Mouse (Mus musculus) liver, postnatal 0 days (tissue): ENCODE results near the gene Pld6. TPM values are rescaled to one million over a fixed set of nuclear protein-coding genes. Genes with fewer than 3 reads are reported as not detected.

Source experiments
- ATAC-seq: fragments of 200-750 bp; cut with Nextera tagmentation; 2 replicates; pipeline ENCODE4 v1.8.0; 2017; ENCODE audit warnings: mild to moderate bottlenecking, moderate library complexity
- DNase-seq: peaks from one replicate; pipeline ENCODE4 v3.0.0-alpha.2; 2016
- H3K27ac ChIP-seq: fragments of 300-500 bp; sonication (generic); 2 replicates; pipeline ENCODE4 v1.5.1; 2014; ENCODE audit warnings: antibody characterized with exemption, moderate library complexity, mild to moderate bottlenecking, low read depth
- H3K27me3 ChIP-seq: fragments of 300-500 bp; sonication (generic); 2 replicates; pipeline ENCODE4 v1.6.1; 2014; ENCODE audit warnings: low read length, control low read depth, mixed read lengths; ENCODE audit not compliant: insufficient read depth
- H3K36me3 ChIP-seq: fragments of 300-500 bp; sonication (generic); replicated peaks from 2 replicates; pipeline ENCODE4 v1.6.1; 2014; ENCODE audit warnings: mild to moderate bottlenecking, control low read depth, low read length, moderate library complexity, mixed read lengths; ENCODE audit not compliant: insufficient read depth
- H3K4me1 ChIP-seq: fragments of 300-500 bp; sonication (generic); 2 replicates; pipeline ENCODE4 v1.6.1; 2014; ENCODE audit warnings: antibody characterized with exemption, mild to moderate bottlenecking, control low read depth; ENCODE audit not compliant: insufficient read depth
- H3K4me2 ChIP-seq: fragments of 300-500 bp; sonication (generic); 2 replicates; pipeline ENCODE4 v1.6.1; 2014; ENCODE audit warnings: low read depth, mild to moderate bottlenecking, low read length, moderate library complexity, mixed read lengths
- H3K4me3 ChIP-seq: fragments of 300-500 bp; sonication (generic); 2 replicates; pipeline ENCODE4 v1.5.1; 2014; ENCODE audit warnings: low read depth, low read length
- H3K9ac ChIP-seq: fragments of 300-500 bp; sonication (generic); replicated peaks from 2 replicates; pipeline ENCODE4 v1.6.1; 2014; ENCODE audit warnings: mild to moderate bottlenecking, moderate library complexity
- H3K9me3 ChIP-seq: fragments of 300-500 bp; sonication (generic); 2 replicates; pipeline ENCODE4 v1.6.1; 2016; ENCODE audit warnings: mild to moderate bottlenecking, control low read depth, low read length, mixed read lengths
- CTCF ChIP-seq: sonication (generic); IDR thresholded peaks from 2 replicates; pipeline ENCODE4 v1.5.1; 2016; ENCODE audit warnings: antibody characterized with exemption, low read depth
- EP300 ChIP-seq: IDR thresholded peaks from 2 replicates; pipeline ENCODE4 v1.6.1; 2016; ENCODE audit warnings: antibody characterized with exemption, low read depth, mild to moderate bottlenecking
- WGBS: fragments of 180-500 bp; shearing (Covaris S2); extraction: QIAGEN DNeasy Blood & Tissue Kit; methylation state at CpG from one replicate; pipeline ENCODE4 v1.1.7; 2014; ENCODE audit not compliant: insufficient replicate concordance; 5-methylcytosine and 5-hydroxymethylcytosine counted together
- polyA plus RNA-seq: library from polyadenylated mRNA; unstranded; fragments of >200 nt; fragmentation: Nextera tagmentation; extraction: Ambion mirVana; gene quantifications from 2 replicates; pipeline ENCODE4 v1.2.1, GENCODE M21; 2015

The Pld6 gene
- polyA plus RNA-seq, 1 experiment from 2014 or later: 1.7 TPM

DNA sequence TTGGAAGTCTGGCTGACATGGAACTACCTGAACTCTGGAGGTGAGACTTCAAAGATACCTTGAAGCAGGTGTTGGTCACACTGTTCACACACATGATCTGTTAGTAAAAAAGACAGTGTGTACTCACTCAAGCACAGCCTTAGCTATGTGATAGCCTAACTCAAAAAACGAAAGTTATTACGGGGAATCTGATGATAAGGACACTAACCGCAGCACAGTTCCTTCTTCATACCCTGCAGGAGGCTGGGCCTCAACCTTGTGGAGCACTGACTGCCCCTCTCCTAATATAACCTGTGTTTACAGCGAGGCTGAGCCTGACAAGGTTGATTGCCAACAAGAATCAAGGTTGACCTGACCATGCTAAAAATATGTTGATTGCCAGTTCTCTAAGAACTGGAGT lies 12.9 kb downstream of the Pld6 start:
- TF ChIP-seq EP300 (peak; percentile 38; the same call in 1 of the 2 replicates), CTCF (no peak)
- no peak overlapping the region for H3K4me2 ChIP-seq
- WGBS: 56% methylated on average over 4 of the region's 4 CpGs
- DNase-seq: no peak
- H3K36me3 ChIP-seq: peaks cover 26% of the 10 kb centered on the region
- H3K4me1 ChIP-seq: no peaks in the 10 kb centered on the region
- no peaks in the 10 kb centered on the region for H3K9me3 ChIP-seq
- no peak overlapping the region for H3K4me3 ChIP-seq
- ATAC-seq: peak; percentile 35
- H3K27me3 ChIP-seq: no peaks in the 10 kb centered on the region
- no peak overlapping the region for H3K27ac ChIP-seq
- H3K9ac ChIP-seq: no peak overlapping the region

DNA sequence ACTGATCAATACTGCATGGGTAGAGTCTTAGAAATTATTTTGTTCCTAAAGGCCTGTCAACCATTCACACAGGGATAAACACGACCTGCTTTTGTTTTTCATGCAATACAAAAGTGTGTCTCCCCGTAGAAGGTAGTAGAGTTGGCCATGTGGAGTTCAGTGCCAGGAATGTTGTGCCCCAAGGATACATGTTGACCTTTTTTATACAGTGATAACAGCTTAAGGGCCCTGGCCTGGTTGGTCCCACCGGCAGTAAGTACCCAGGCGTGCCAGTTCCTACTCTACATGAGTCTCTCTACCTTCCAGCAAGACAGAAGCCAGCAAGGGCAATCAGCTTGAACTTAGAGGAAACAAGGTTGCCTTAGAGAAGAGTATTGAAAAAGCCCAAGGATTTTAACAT lies 14.5 kb downstream of the Pld6 start:
- Histone ChIP-seq H3K9ac (no peak overlapping the region), H3K9me3 (no peaks in the 10 kb centered on the region), H3K27ac (no peak overlapping the region), H3K27me3 (no peaks in the 10 kb centered on the region), H3K4me2 (no peak overlapping the region), H3K36me3 (peaks cover 31% of the 10 kb centered on the region), H3K4me3 (no peak overlapping the region), H3K4me1 (no peaks in the 10 kb centered on the region)
- ATAC-seq (no peak), DNase-seq (no peak)
- no peak for TF ChIP-seq CTCF
- WGBS: 84% methylated on average over 4 of the region's 4 CpGs

DNA sequence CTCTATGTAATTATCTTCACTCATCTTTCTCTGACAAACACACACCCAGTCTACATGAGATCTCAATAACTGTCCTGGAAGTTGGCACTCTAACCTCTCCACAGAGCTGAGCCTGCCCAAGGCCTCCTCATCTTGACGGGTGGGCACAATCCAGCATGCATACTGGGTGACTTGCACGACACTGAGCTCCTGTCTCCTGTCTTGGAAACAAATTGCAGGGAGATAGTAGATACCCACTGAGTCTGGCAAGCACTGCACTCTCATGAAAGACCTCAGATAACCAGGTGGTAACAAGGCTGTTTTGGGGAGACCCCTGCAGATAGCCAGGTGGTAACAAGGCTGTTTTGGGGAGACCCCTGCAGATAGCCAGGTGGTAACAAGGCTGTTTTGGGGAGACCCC lies 15.2 kb downstream of the Pld6 start:
- no peak overlapping the region for H3K4me2 ChIP-seq
- WGBS: 68% methylated on average over 2 of the region's 2 CpGs
- TF ChIP-seq CTCF (no peak), EP300 (no peak)
- no peak overlapping the region for H3K9ac ChIP-seq
- H3K4me1 ChIP-seq: no peaks in the 10 kb centered on the region
- H3K36me3 ChIP-seq: peaks cover 37% of the 10 kb centered on the region
- H3K27me3 ChIP-seq: no peaks in the 10 kb centered on the region
- no peaks in the 10 kb centered on the region for H3K9me3 ChIP-seq
- H3K4me3 ChIP-seq: no peak overlapping the region
- H3K27ac ChIP-seq: no peak overlapping the region
- DNase-seq (no peak), ATAC-seq (no peak)

DNA sequence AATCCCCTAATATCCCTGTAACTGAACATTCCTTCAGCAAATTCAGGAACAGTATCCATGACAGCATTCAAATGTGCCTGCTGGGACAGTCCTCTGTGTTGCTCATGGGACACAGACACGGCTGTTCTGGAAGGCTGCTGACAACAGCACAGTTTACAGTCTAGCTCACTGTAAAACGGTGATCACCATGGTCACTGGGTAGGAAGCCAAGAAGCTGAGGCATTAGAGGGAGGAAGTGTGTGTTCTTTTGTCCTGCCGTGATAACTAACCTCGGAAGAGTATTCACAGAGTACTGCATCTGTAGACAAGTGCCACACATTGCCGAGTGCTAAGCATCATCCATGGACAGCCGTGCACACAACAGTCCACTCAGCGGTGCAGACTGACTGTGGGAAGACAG lies 16.7 kb downstream of the Pld6 start:
- no peaks in the 10 kb centered on the region for H3K4me1 ChIP-seq
- no peaks in the 10 kb centered on the region for H3K27me3 ChIP-seq
- peak; percentile 36; the same call in 1 of the 2 replicates for ATAC-seq
- H3K4me2 ChIP-seq: no peak overlapping the region
- no peak for DNase-seq
- H3K9ac ChIP-seq: no peak overlapping the region
- H3K9me3 ChIP-seq: no peaks in the 10 kb centered on the region
- H3K36me3 ChIP-seq: peaks cover 47% of the 10 kb centered on the region
- WGBS: 52% methylated on average over 7 of the region's 7 CpGs
- H3K27ac ChIP-seq: no peak overlapping the region
- H3K4me3 ChIP-seq: no peak overlapping the region
- TF ChIP-seq CTCF (no peak), EP300 (no peak)

DNA sequence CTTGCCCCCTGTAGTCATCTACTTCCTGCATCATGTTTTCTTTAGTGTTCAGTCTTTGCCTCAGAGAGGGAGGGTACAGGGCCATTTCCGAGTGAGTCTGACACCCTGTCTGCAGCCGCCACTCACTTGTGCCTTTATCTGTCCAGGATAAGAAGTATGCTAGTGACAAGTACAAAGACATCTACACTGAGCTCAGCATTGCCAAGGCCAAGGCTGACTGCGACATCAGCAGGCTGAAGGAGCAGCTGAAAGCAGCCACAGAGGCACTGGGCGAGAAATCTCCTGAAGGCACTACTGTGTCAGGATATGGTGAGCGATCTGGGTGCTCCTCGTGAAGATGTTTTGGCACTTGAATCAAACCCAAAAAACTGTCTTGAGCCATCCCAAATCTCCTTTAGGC lies 17.7 kb downstream of the Pld6 start:
- TF ChIP-seq CTCF: no peak
- TF ChIP-seq EP300: no peak
- no peak for DNase-seq
- Histone ChIP-seq H3K4me2 (no peak overlapping the region), H3K9me3 (no peaks in the 10 kb centered on the region), H3K4me3 (no peak overlapping the region), H3K36me3 (peaks cover 52% of the 10 kb centered on the region), H3K27me3 (no peaks in the 10 kb centered on the region), H3K4me1 (no peaks in the 10 kb centered on the region), H3K9ac (no peak overlapping the region), H3K27ac (no peak overlapping the region)
- 74% methylated on average over 6 of the region's 6 CpGs for WGBS
- no peak for ATAC-seq

DNA sequence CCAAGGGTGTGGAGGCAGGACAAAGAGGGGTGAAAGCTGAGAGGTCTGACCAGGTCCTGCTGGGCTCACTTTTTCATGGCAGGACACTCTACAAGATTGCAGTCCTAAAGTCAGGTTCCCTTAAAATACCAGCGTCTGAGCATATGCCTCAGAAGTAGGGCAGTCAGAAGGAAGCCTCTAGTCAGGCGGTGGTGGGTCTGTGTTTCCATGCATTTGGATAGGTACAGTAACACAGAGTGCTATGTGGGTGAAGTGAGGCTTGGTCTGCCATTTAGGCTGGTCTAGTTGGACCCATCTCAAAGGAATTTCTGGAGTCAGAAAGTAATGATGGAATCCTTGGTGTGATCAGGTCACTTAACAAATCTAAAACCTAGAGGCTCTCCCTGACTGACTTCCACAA lies 18.1 kb downstream of the Pld6 start:
- no peak for DNase-seq
- Histone ChIP-seq H3K9ac (no peak overlapping the region), H3K27me3 (no peaks in the 10 kb centered on the region), H3K36me3 (peaks cover 54% of the 10 kb centered on the region), H3K4me2 (no peak overlapping the region), H3K27ac (no peak overlapping the region), H3K4me3 (no peak overlapping the region), H3K9me3 (no peaks in the 10 kb centered on the region), H3K4me1 (no peaks in the 10 kb centered on the region)
- ATAC-seq: no peak
- no peak for TF ChIP-seq CTCF
- no peak for TF ChIP-seq EP300
- WGBS: 93% methylated on average over 2 of the region's 2 CpGs

DNA sequence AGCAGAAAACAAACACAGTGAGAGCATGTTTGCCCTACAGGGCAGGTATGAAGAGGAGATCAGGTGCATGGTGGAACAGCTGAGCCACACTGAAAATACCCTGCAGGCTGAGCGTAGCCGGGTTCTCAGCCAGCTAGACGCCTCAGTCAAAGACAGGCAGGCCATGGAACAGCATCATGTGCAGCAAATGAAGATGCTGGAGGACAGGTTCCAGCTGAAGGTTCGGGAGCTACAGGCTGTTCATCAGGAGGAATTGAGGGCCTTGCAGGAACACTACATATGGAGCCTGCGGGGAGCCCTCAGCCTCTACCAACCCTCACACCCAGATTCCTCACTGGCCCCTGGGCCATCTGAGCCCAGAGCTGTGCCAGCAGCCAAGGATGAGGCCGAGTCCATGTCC lies 26.6 kb downstream of the Pld6 start:
- no peak for TF ChIP-seq EP300
- no peak for TF ChIP-seq CTCF
- DNase-seq (no peak), ATAC-seq (no peak)
- Histone ChIP-seq H3K27ac (no peak overlapping the region), H3K9ac (no peak overlapping the region), H3K4me3 (no peak overlapping the region), H3K4me2 (no peak overlapping the region), H3K4me1 (no peaks in the 10 kb centered on the region), H3K36me3 (peaks cover 70% of the 10 kb centered on the region), H3K9me3 (no peaks in the 10 kb centered on the region), H3K27me3 (no peaks in the 10 kb centered on the region)
- 85% methylated on average over 6 of the region's 6 CpGs for WGBS
